Mouse (Mus musculus) forebrain, embryonic 14.5 days (tissue): ENCODE measurements at regions not wholly inside any gene's neighbourhood (a gene's known extent, or its start where the extent isn't known, plus 50 kb on each side); places are given as distances from the start of the nearest gene placed in this dataset.

ENCODE experiments used
- ATAC-seq: fragments of 200-750 bp; cut with Nextera tagmentation; 2 replicates; pipeline ENCODE4 v1.8.0; 2017; ENCODE audit warnings: mild to moderate bottlenecking, moderate library complexity
- DNase-seq: peaks from one replicate; pipeline ENCODE4 v3.0.0-alpha.2; 2015; ENCODE audit warnings: low spot score
- H3K27ac ChIP-seq: fragments of 300-500 bp; sonication (generic); 2 replicates; pipeline ENCODE4 v1.5.1; 2014; ENCODE audit warnings: low read depth, mild to moderate bottlenecking, control low read depth, low read length, moderate library complexity
- H3K27me3 ChIP-seq: fragments of 300-500 bp; sonication (generic); replicated peaks from 2 replicates; pipeline ENCODE4 v1.6.1; 2014; ENCODE audit warnings: low read length, control low read depth, mixed read lengths; ENCODE audit not compliant: control insufficient read depth, insufficient read depth
- H3K36me3 ChIP-seq: fragments of 300-500 bp; sonication (generic); 2 replicates; pipeline ENCODE4 v1.6.1; 2014; ENCODE audit warnings: low read length, control low read depth; ENCODE audit not compliant: control insufficient read depth, insufficient read depth
- H3K4me1 ChIP-seq: fragments of 300-500 bp; sonication (generic); 2 replicates; pipeline ENCODE4 v1.6.1; 2014; ENCODE audit warnings: antibody characterized with exemption, low read length, control low read depth; ENCODE audit not compliant: control insufficient read depth, insufficient read depth
- H3K4me2 ChIP-seq: fragments of 300-500 bp; sonication (generic); 2 replicates; pipeline ENCODE4 v1.6.1; 2014; ENCODE audit warnings: mild to moderate bottlenecking, control low read depth, low read length
- H3K4me3 ChIP-seq: fragments of 300-500 bp; sonication (generic); 2 replicates; pipeline ENCODE4 v1.5.1; 2014; ENCODE audit warnings: low read depth, low read length, control low read depth
- H3K9ac ChIP-seq: fragments of 300-500 bp; sonication (generic); 2 replicates; pipeline ENCODE4 v1.6.1; 2014; ENCODE audit warnings: mild to moderate bottlenecking, low read length, control low read depth, moderate library complexity
- H3K9me3 ChIP-seq: fragments of 300-500 bp; sonication (generic); replicated peaks from 2 replicates; pipeline ENCODE4 v1.6.1; 2016; ENCODE audit warnings: low read length, control low read depth, mixed read lengths; ENCODE audit not compliant: control insufficient read depth
- WGBS: fragments of 180-500 bp; shearing (Covaris S2); extraction: QIAGEN DNeasy Blood & Tissue Kit; methylation state at CpG from one replicate; pipeline ENCODE4 v1.1.7; 2014; 5-methylcytosine and 5-hydroxymethylcytosine counted together

GRCm38 (mm10) chr4:26273754-26274153 lies 72.9 kb downstream of the Manea start:
- no peak for DNase-seq
- no peak overlapping the region for H3K4me3 ChIP-seq

GRCm38 (mm10) chr4:26259230-26260029 lies 87.3 kb downstream of the Manea start:
- 0 out of 2 replicates have a peak, but pooled peaks have one; percentile 20 for ATAC-seq

More at GRCm38 (mm10) chr4:26273754-26274153, 72.9 kb downstream of the Manea start:
- no peak overlapping the region for H3K27ac ChIP-seq
- no peaks in the 10 kb centered on the region for H3K9me3 ChIP-seq
- H3K9ac ChIP-seq = no peak overlapping the region
- no peak overlapping the region for H3K4me2 ChIP-seq
- no peaks in the 10 kb centered on the region for H3K27me3 ChIP-seq
- H3K36me3 ChIP-seq = no peaks in the 10 kb centered on the region
- no peak for ATAC-seq
- no peaks in the 10 kb centered on the region for H3K4me1 ChIP-seq

GRCm38 (mm10) chr4:26255889-26256288 lies 90.8 kb downstream of the Manea start:
- peak; percentile 29; the same call in 1 of the 2 replicates for ATAC-seq
- H3K9ac ChIP-seq = no peak overlapping the region
- peak; percentile 45 for DNase-seq
- 0 out of 2 replicates have a peak, but pooled peaks cover 2% of the 10 kb centered on the region for H3K4me1 ChIP-seq
- no peaks in the 10 kb centered on the region for H3K36me3 ChIP-seq
- H3K9me3 ChIP-seq = no peaks in the 10 kb centered on the region
- H3K27me3 ChIP-seq = no peaks in the 10 kb centered on the region
- H3K4me3 ChIP-seq = no peak overlapping the region
- no peak overlapping the region for H3K27ac ChIP-seq
- H3K4me2 ChIP-seq = no peak overlapping the region
- 32% methylated on average over 3 of the region's 3 CpGs for WGBS

More at GRCm38 (mm10) chr4:26259230-26260029, 87.3 kb downstream of the Manea start:
- no peak overlapping the region for H3K9ac ChIP-seq
- H3K4me2 ChIP-seq = no peak overlapping the region
- no peaks in the 10 kb centered on the region for H3K9me3 ChIP-seq
- DNase-seq = peak; percentile 22
- H3K36me3 ChIP-seq = no peaks in the 10 kb centered on the region
- H3K27ac ChIP-seq = no peak overlapping the region
- whole genome bisulfite sequencing = 75% methylated on average over 1 of the region's 1 CpGs
- H3K4me3 ChIP-seq = no peak overlapping the region
- 0 out of 2 replicates have a peak, but pooled peaks cover 2% of the 10 kb centered on the region for H3K4me1 ChIP-seq
- no peaks in the 10 kb centered on the region for H3K27me3 ChIP-seq

GRCm38 (mm10) chr4:26247925-26248856 lies 98.5 kb downstream of the Manea start:
- H3K4me1 ChIP-seq = no peaks in the 10 kb centered on the region
- H3K4me3 ChIP-seq = no peak overlapping the region
- no peaks in the 10 kb centered on the region for H3K27me3 ChIP-seq
- H3K36me3 ChIP-seq = no peaks in the 10 kb centered on the region
- H3K9ac ChIP-seq = no peak overlapping the region
- no peaks in the 10 kb centered on the region for H3K9me3 ChIP-seq
- whole genome bisulfite sequencing = 67% methylated on average over 13 of the region's 13 CpGs
- no peak overlapping the region for H3K27ac ChIP-seq
- no peak overlapping the region for H3K4me2 ChIP-seq
- ATAC-seq (peak; percentile 88), DNase-seq (peak; percentile 84)

GRCm38 (mm10) chr4:26223267-26223666 lies 123.4 kb downstream of the Manea start:
- no peak for ATAC-seq
- no peaks in the 10 kb centered on the region for H3K36me3 ChIP-seq
- no peak overlapping the region for H3K27ac ChIP-seq
- no peak overlapping the region for H3K9ac ChIP-seq
- WGBS = 70% methylated on average over 1 of the region's 1 CpGs
- H3K4me1 ChIP-seq = no peaks in the 10 kb centered on the region
- H3K4me2 ChIP-seq = no peak overlapping the region
- DNase-seq = peak; percentile 3
- H3K9me3 ChIP-seq = no peaks in the 10 kb centered on the region
- H3K27me3 ChIP-seq = no peaks in the 10 kb centered on the region
- no peak overlapping the region for H3K4me3 ChIP-seq
